Mouse (Mus musculus): ENCODE measurements around the gene Tcf19. TPM values are rescaled to one million over a fixed set of nuclear protein-coding genes. Genes with fewer than 3 reads are reported as not detected.
"Not testable (repeated sequence)": the region's sequence is repeated elsewhere in the genome, so short reads cannot be mapped to it uniquely, and the experiment has no call there.

The Tcf19 gene
- total RNA-seq, 2 experiments from 2014 or later = 18.4 to 19.0 TPM

DNA sequence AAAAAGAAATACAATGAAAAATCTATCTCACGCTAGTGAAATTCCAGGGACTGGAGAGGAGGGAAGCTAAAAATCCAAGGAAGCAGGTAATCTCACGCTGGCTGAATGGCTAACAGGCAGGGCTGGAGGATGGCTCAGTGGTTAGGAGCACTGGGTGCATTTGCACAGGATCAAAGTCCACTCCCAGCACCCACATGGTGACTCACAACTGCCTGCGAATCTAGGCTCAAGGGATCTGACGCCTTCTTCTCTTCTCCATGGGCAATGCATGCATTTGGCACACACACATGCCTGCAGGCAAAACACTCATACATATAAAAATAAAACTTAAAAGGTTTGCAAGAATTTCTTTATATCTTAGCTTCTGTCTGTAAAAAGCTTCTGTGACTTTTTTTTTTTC is 20.8 kb upstream of the Tcf19 start:
- ATAC-seq (replicated peaks; ENCODE audit: low FRiP score, poor library complexity, severe bottlenecking) = no peak

- peak; percentile 79 for ATAC-seq (replicated peaks; ENCODE audit: low FRiP score, poor library complexity, severe bottlenecking)
These were observed 17.7 kb upstream of the Tcf19 start for GRCm38 (mm10) chr17:35534343-35534742.

DNA sequence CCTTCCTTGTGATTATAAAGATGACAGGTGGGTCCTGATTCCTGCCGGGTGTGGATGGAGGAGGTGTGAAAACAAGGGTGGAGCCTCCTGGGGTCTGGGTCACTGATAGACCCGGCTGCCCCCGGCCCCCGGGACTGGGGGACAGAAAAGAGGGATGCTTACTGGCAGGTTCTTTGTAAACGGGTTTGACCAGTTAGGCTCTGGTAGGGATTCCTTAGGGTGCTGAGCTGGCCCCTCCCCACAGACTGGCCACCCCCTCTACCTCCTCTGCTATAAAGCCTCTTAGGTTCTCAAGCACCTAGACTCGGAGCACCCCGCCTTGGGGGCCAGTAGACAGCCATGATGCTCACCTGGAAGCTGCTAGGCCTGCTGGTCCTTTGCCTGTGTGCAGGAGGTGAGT is 16.3 kb upstream of the Tcf19 start, which contains the start of gene Psors1c2:
TSS of gene Psors1c2 (plus strand) at position 301 of the 400 bp plus-strand sequence.
- ATAC-seq (replicated peaks; ENCODE audit: low FRiP score, poor library complexity, severe bottlenecking) = no peak

GRCm38 (mm10) chr17:35532360-35532759 is 15.7 kb upstream of the Tcf19 start:
- no peak for ATAC-seq (replicated peaks; ENCODE audit: low FRiP score, poor library complexity, severe bottlenecking)

- no peak for ATAC-seq (replicated peaks; ENCODE audit: low FRiP score, poor library complexity, severe bottlenecking)
These were observed 10.0 kb upstream of the Tcf19 start for GRCm38 (mm10) chr17:35526644-35527043.

GRCm38 (mm10) chr17:35524354-35524753 is 7.7 kb upstream of the Tcf19 start:
- ATAC-seq (replicated peaks; ENCODE audit: low FRiP score, poor library complexity, severe bottlenecking) = no peak

- no peak for ATAC-seq (replicated peaks; ENCODE audit: low FRiP score, poor library complexity, severe bottlenecking)
These were observed 902 bp upstream of the Tcf19 start for GRCm38 (mm10) chr17:35517526-35517925.

DNA sequence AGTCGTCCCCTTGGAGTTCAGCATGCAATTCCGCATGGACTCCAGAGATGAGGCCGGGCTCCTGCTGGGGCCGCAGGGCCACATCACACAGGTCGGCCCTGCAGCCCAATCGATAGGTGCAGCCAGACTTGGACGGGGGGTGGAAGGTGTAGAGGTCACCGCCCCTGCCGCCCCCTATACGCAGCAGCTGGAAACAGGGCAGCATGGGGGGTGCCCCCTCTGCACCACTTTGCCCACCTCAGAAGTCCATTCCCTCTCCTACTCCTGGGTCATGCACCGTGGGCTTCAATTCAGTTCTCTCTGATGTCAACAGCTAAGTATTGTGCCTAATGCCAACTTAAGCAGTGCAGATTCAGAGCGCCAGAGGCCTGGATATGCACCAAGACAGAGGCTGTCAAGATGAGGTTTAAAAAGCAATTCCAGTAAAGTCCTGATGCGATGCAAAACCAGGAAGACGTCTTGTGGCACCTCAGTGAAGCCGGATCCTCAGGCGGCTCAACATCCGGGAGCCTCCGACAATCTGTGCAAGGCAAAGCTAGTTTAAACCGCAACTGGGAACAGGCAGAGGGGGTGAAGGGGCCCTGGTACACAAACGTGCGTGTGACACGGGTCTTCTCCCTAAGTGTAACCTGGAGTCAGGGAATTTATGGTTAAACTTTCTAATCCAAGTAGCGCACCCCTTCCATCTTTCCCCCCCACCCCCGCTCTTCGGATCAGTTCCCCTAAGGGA is 548 bp downstream of the Tcf19 start:
- ATAC-seq (replicated peaks; ENCODE audit: low FRiP score, poor library complexity, severe bottlenecking) = no peak

- ATAC-seq (replicated peaks; ENCODE audit: low FRiP score, poor library complexity, severe bottlenecking) = no peak
These were observed 1.9 kb downstream of the Tcf19 start for GRCm38 (mm10) chr17:35514756-35515155.

DNA sequence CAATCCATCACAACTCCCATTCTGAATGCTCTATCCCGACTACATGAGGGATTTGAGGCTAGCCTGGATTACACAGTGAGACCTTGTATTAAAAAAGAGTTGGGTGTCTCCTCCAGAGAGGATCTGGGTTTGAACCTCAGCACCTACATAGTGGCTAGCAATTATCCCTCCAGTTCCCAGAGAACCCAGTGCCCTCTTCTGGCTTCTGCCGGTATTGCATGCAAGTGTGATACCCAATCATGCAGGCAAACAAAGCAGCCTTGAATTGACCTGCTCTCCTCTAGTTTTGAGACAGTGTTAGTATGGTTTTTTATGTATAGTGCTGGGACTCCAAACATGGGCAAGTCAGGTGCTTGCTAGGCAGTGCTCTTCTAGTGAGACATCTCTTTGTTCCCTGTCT is 2.7 kb downstream of the Tcf19 start:
- ATAC-seq (replicated peaks; ENCODE audit: low FRiP score, poor library complexity, severe bottlenecking) = peak; percentile 51; the same call in 1 of the 2 replicates

DNA sequence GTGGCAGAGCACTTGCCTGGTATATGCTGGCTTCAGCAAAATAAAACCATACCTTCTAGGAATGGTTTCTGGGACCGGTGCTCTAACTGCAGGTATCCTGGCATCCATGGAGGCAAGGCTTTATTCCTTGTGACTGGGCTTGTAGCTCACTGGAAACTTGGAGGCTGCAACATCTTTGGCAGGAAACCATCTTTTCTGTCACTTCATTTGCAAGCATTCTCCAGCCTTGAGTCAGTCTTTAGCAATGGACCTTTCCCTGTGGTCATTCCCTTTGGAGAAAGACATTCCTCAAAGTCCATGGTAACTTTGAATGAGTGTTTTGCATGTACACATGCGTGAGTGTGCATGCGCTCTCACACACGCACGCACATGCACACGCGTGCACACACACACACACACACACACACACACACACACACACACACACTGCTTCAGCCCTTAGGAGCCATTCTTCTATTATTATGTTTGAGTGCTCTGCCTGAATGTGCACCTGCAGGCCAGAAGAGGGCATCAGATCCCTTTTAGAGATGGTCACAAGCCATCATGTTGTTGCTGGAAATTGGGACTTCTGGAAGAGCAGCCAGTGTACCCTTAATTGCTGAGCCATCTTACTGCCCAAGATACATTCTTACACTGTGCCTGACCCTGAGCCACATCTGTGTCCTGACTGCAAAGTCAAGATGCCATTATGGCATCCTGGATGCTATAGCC is 3.6 kb downstream of the Tcf19 start:
- no peak for ATAC-seq (replicated peaks; ENCODE audit: low FRiP score, poor library complexity, severe bottlenecking)

- no peak for ATAC-seq (replicated peaks; ENCODE audit: low FRiP score, poor library complexity, severe bottlenecking)
These were observed 7.3 kb downstream of the Tcf19 start for GRCm38 (mm10) chr17:35509284-35509683.

- ATAC-seq (replicated peaks; ENCODE audit: low FRiP score, poor library complexity, severe bottlenecking) = not testable (repeated sequence)
These were observed 8.3 kb downstream of the Tcf19 start for GRCm38 (mm10) chr17:35508279-35508678.

- no peak for ATAC-seq (replicated peaks; ENCODE audit: low FRiP score, poor library complexity, severe bottlenecking)
These were observed 8.9 kb downstream of the Tcf19 start for GRCm38 (mm10) chr17:35507556-35508260.

DNA sequence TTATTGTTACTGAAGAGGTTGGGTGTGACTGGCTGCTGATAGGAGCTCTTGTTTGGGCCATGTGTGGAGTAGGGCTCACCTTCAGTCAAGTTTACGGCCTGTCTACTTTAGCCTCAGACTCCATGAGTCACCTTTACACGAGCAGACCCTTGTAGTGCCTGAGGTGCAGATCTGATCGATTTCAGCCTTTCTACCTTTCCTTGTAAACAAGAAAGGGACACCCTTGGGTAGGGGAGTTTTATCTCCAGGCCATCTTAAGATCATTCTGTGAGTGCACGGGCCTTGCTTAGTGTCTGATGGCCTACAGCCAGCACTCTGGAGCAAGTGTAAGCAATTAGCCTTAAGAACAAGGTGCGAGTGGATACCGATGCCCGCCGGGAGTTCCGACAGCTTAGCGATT is 9.7 kb downstream of the Tcf19 start:
- ATAC-seq (replicated peaks; ENCODE audit: low FRiP score, poor library complexity, severe bottlenecking) = no peak

DNA sequence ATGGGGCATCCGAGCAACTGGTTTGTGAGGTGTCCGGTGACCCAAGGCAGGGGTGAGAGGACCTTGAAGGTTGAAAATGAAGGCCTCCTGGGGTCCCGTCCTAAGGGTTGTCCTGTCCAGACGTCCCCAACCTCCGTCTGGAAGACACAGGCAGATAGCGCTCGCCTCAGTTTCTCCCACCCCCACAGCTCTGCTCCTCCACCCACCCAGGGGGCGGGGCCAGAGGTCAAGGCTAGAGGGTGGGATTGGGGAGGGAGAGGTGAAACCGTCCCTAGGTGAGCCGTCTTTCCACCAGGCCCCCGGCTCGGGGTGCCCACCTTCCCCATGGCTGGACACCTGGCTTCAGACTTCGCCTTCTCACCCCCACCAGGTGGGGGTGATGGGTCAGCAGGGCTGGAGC is 10.8 kb downstream of the Tcf19 start, which contains the start of gene Pou5f1:
TSS of gene Pou5f1 (plus strand) at position 243 of the 400 bp plus-strand sequence.
- no peak for ATAC-seq (replicated peaks; ENCODE audit: low FRiP score, poor library complexity, severe bottlenecking)

GRCm38 (mm10) chr17:35504628-35505481 is 11.8 kb downstream of the Tcf19 start:
- no peak for ATAC-seq (replicated peaks; ENCODE audit: low FRiP score, poor library complexity, severe bottlenecking)

DNA sequence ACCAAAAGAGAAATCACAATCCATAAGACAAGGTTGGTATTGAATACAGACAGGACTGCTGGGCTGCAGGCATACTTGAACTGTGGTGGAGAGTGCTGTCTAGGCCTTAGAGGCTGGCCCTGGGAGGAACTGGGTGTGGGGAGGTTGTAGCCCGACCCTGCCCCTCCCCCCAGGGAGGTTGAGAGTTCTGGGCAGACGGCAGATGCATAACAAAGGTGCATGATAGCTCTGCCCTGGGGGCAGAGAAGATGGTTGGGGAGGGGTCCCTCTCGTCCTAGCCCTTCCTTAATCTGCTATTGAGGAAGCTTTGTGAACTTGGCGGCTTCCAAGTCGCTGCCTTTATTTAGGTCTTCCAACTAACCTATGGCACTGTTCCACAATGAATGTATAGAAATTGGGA is 12.8 kb downstream of the Tcf19 start:
- ATAC-seq (replicated peaks; ENCODE audit: low FRiP score, poor library complexity, severe bottlenecking) = no peak

GRCm38 (mm10) chr17:35502762-35503161 is 13.9 kb downstream of the Tcf19 start:
- no peak for ATAC-seq (replicated peaks; ENCODE audit: low FRiP score, poor library complexity, severe bottlenecking)

- ATAC-seq (replicated peaks; ENCODE audit: low FRiP score, poor library complexity, severe bottlenecking) = no peak
These were observed 14.4 kb downstream of the Tcf19 start for GRCm38 (mm10) chr17:35502226-35502625.
